Mouse (Mus musculus) stomach, embryonic 14.5 days (tissue): ENCODE results near the gene Reep3. TPM values are rescaled to one million over a fixed set of nuclear protein-coding genes. Genes with fewer than 3 reads are reported as not detected.

Experiments
- ATAC-seq: fragments of 200-750 bp; cut with Nextera tagmentation; 2 replicates; pipeline ENCODE4 v1.8.0; 2017; ENCODE audit warnings: low read depth, moderate TSS enrichment; ENCODE audit not compliant: insufficient number of reproducible peaks, insufficient read depth, low FRiP score
- H3K27ac ChIP-seq: fragments of 300-500 bp; sonication (generic); 2 replicates; pipeline ENCODE4 v1.5.1; 2014; ENCODE audit warnings: mild to moderate bottlenecking, low read length, moderate library complexity, mixed read lengths
- H3K27me3 ChIP-seq: fragments of 300-500 bp; sonication (generic); 2 replicates; pipeline ENCODE4 v1.6.1; 2014; ENCODE audit warnings: low read length, control low read depth, mixed read lengths; ENCODE audit not compliant: control insufficient read depth, insufficient read depth
- H3K36me3 ChIP-seq: fragments of 300-500 bp; sonication (generic); 2 replicates; pipeline ENCODE4 v1.6.1; 2014; ENCODE audit warnings: mild to moderate bottlenecking, control low read depth, low read length, moderate library complexity, mixed read lengths; ENCODE audit not compliant: control insufficient read depth, insufficient read depth
- H3K4me1 ChIP-seq: fragments of 300-500 bp; sonication (generic); 2 replicates; pipeline ENCODE4 v1.6.1; 2014; ENCODE audit warnings: low read length, control low read depth, mixed read lengths; ENCODE audit not compliant: control insufficient read depth, insufficient read depth
- H3K4me2 ChIP-seq: fragments of 300-500 bp; sonication (generic); replicated peaks from 2 replicates; pipeline ENCODE4 v1.6.1; 2014; ENCODE audit warnings: low read depth, low read length, control low read depth
- H3K4me3 ChIP-seq: fragments of 300-500 bp; sonication (generic); 2 replicates; pipeline ENCODE4 v1.5.1; 2014; ENCODE audit warnings: low read depth, low read length, control low read depth
- H3K9ac ChIP-seq: fragments of 300-500 bp; sonication (generic); replicated peaks from 2 replicates; pipeline ENCODE4 v1.6.1; 2014; ENCODE audit warnings: low read depth, mild to moderate bottlenecking, control low read depth, low read length, moderate library complexity, mixed read lengths
- H3K9me3 ChIP-seq: fragments of 300-500 bp; sonication (generic); 2 replicates; pipeline ENCODE4 v1.6.1; 2016; ENCODE audit warnings: low read depth, low read length, control low read depth; ENCODE audit not compliant: control insufficient read depth
- WGBS: fragments of 180-500 bp; shearing (Covaris S2); extraction: QIAGEN DNeasy Blood & Tissue Kit; methylation state at CpG from one replicate; pipeline ENCODE4 v1.1.7; 2014; 5-methylcytosine and 5-hydroxymethylcytosine counted together
- polyA plus RNA-seq: library from polyadenylated mRNA; unstranded; fragments of >200 nt; fragmentation: Nextera tagmentation; extraction: Ambion mirVana; gene quantifications from 2 replicates; pipeline ENCODE4 v1.2.1, GENCODE M21; 2014

Gene Reep3
- polyA plus RNA-seq, 1 experiment from 2014 or later: 52.6 TPM

DNA sequence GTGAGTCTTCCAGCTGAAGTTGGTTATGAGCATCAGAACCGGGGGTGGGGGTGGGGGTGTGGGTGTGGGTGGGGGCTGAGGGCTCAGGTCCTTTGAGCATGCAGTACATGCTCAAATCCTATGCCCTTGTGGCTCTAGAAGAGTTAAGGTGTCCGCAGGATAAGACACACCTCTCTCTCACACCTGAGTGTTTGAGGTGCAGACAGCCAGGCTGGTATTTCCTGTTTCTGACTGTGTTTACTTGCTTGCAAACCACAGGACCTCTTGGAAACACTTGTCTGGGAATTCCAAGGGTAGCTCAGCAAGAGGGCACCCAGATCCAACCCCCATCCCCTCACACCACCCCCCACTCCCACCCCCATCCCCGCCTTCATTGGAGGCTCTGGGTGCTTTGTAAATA lies 106.2 kb downstream of the Reep3 start:
- H3K4me1 ChIP-seq: peaks cover 10% of the 10 kb centered on the region
- H3K36me3 ChIP-seq: no peaks in the 10 kb centered on the region
- no peak overlapping the region for H3K4me2 ChIP-seq
- no peaks in the 10 kb centered on the region for H3K27me3 ChIP-seq
- no peak overlapping the region for H3K9ac ChIP-seq
- no peak overlapping the region for H3K4me3 ChIP-seq
- H3K27ac ChIP-seq: no peak overlapping the region
- no peaks in the 10 kb centered on the region; the same call in 1 of the 2 replicates for H3K9me3 ChIP-seq
- no peak for ATAC-seq
- 62% methylated on average over 3 of the region's 3 CpGs for WGBS

- ATAC-seq: no peak
- WGBS: 92% methylated on average over 5 of the region's 5 CpGs
- Histone ChIP-seq H3K4me1 (no peaks in the 10 kb centered on the region), H3K4me2 (no peak overlapping the region), H3K4me3 (no peak overlapping the region), H3K27me3 (no peaks in the 10 kb centered on the region), H3K9ac (no peak overlapping the region), H3K27ac (no peak overlapping the region), H3K9me3 (no peaks in the 10 kb centered on the region), H3K36me3 (no peaks in the 10 kb centered on the region)
Measured at GRCm38 (mm10) chr10:66983043-66983442, 113.7 kb downstream of the Reep3 start.

- no peak for ATAC-seq
- WGBS: 82% methylated on average over 2 of the region's 2 CpGs
- no peaks in the 10 kb centered on the region for H3K9me3 ChIP-seq
Measured at GRCm38 (mm10) chr10:66978215-66978614, 118.5 kb downstream of the Reep3 start.

DNA sequence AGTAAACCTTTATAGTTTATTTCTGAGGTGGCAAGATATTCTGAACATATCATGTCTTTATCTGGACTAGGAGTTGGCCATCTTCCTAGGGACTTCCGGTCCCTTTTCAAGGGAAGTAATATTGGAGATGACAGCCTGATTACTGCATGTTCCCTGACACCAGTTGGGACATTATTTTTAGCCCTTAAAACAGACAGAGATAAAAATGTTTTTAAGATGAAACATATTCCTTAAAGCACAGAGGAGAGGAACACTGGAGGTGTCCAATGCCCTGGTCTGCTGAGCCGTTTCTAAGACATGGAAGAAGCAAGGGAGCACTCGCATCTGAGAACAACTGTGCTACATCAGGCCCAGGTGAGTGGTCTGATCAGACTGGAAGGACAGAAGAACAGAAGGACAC lies 119.7 kb downstream of the Reep3 start:
- Histone ChIP-seq H3K9me3 (no peaks in the 10 kb centered on the region), H3K4me2 (no peak overlapping the region), H3K4me1 (peaks cover 7% of the 10 kb centered on the region; the same call in 1 of the 2 replicates), H3K9ac (no peak overlapping the region), H3K27ac (no peak overlapping the region), H3K27me3 (no peaks in the 10 kb centered on the region), H3K36me3 (no peaks in the 10 kb centered on the region), H3K4me3 (no peak overlapping the region)
- ATAC-seq: no peak
- WGBS: 94% methylated on average over 3 of the region's 3 CpGs

More at GRCm38 (mm10) chr10:66978215-66978614, 118.5 kb downstream of the Reep3 start:
- H3K27ac ChIP-seq: no peak overlapping the region
- H3K4me1 ChIP-seq: peaks cover 7% of the 10 kb centered on the region; the same call in 1 of the 2 replicates
- no peaks in the 10 kb centered on the region for H3K27me3 ChIP-seq
- no peak overlapping the region for H3K4me3 ChIP-seq
- H3K4me2 ChIP-seq: no peak overlapping the region
- no peaks in the 10 kb centered on the region for H3K36me3 ChIP-seq
- H3K9ac ChIP-seq: no peak overlapping the region

DNA sequence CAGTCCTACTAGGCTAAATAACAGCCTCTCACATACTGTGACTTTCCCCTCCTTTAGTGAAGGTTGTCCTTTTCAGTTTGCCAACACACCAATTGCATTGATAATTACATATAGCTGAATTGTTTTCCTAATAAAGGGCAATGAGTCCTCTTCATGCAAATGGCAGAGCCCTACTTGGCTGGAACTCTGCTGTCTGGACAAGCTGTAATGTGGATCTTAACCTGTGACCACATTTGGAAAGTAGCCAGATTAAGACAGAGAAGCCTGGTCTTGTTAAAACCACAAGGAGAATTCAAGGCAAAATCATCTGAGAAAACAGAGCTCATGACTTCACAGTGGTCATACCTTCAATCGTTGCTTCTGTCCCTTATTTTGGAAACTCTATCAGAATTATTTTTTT lies 121.3 kb downstream of the Reep3 start:
- Histone ChIP-seq H3K27ac (no peak overlapping the region), H3K4me2 (no peak overlapping the region), H3K9me3 (no peaks in the 10 kb centered on the region), H3K27me3 (no peaks in the 10 kb centered on the region), H3K4me1 (peaks cover 7% of the 10 kb centered on the region; the same call in 1 of the 2 replicates), H3K36me3 (no peaks in the 10 kb centered on the region), H3K9ac (no peak overlapping the region), H3K4me3 (no peak overlapping the region)
- ATAC-seq: no peak
- 83% methylated on average over 1 of the region's 1 CpGs for WGBS

DNA sequence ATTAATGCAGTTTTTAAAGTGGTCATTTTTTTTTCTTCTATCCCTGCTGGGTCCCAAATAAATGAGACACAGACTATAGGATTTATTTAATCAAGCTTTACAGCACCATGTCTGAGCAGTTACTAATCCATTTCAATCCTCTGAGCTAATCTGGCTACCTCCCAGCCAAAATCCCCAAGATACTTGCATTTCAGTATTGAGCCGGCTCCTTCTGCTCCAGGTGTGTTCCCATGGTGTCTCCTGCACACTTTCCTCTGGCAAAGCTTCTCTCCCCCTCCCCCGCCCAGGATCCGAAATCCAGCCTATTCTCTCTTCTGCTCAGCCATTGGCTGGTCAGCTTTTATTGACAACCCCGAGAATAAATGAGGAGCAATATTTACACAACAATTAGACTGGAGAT lies 122.3 kb downstream of the Reep3 start:
- Histone ChIP-seq H3K4me2 (no peak overlapping the region), H3K27ac (no peak overlapping the region), H3K4me3 (no peak overlapping the region), H3K27me3 (no peaks in the 10 kb centered on the region), H3K9me3 (no peaks in the 10 kb centered on the region), H3K9ac (no peak overlapping the region), H3K4me1 (peaks cover 7% of the 10 kb centered on the region; the same call in 1 of the 2 replicates), H3K36me3 (no peaks in the 10 kb centered on the region)
- ATAC-seq: no peak
- 78% methylated on average over 4 of the region's 4 CpGs for WGBS

DNA sequence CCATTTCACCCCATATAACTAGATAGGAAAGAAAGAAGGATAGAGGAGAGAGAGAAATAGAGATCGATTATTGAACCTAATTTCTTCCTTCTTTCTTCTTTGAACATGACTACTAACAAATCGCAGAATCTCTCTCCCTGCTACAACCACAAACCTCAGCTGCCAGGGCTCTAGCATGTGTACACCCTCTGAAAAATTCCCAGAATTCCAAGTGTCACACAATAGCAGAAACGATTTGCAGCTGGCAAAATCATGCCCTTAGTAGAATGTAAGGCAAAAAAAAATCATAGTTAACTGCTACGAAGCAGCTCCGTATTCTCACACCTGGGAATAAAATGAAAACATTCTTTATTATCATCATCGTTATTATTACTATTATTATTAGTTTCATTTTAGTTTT lies 122.9 kb downstream of the Reep3 start:
- Histone ChIP-seq H3K27me3 (no peaks in the 10 kb centered on the region), H3K4me1 (peaks cover 7% of the 10 kb centered on the region; the same call in 1 of the 2 replicates), H3K9ac (no peak overlapping the region), H3K9me3 (no peaks in the 10 kb centered on the region), H3K4me3 (no peak overlapping the region), H3K4me2 (no peak overlapping the region), H3K27ac (no peak overlapping the region), H3K36me3 (no peaks in the 10 kb centered on the region)
- no peak for ATAC-seq
- 49% methylated on average over 6 of the region's 6 CpGs for WGBS

- Histone ChIP-seq H3K27ac (no peak overlapping the region), H3K9me3 (no peaks in the 10 kb centered on the region), H3K9ac (no peak overlapping the region), H3K27me3 (no peaks in the 10 kb centered on the region), H3K4me1 (peaks cover 7% of the 10 kb centered on the region; the same call in 1 of the 2 replicates), H3K4me3 (no peak overlapping the region), H3K4me2 (no peak overlapping the region), H3K36me3 (no peaks in the 10 kb centered on the region)
- ATAC-seq: no peak
- WGBS: 49% methylated on average over 2 of the region's 2 CpGs
Measured at GRCm38 (mm10) chr10:66973274-66973673, 123.5 kb downstream of the Reep3 start.
